Mouse (Mus musculus): ENCODE data around the gene Cog4. TPM values are rescaled to one million over a fixed set of nuclear protein-coding genes. Genes with fewer than 3 reads are reported as not detected.
"Not testable (repeated sequence)": the region's sequence is repeated elsewhere in the genome, so short reads cannot be mapped to it uniquely, and the experiment has no call there.

Cog4 gene
- polyA plus RNA-seq, 1 experiment from 2014 or later = 70.0 TPM

DNA sequence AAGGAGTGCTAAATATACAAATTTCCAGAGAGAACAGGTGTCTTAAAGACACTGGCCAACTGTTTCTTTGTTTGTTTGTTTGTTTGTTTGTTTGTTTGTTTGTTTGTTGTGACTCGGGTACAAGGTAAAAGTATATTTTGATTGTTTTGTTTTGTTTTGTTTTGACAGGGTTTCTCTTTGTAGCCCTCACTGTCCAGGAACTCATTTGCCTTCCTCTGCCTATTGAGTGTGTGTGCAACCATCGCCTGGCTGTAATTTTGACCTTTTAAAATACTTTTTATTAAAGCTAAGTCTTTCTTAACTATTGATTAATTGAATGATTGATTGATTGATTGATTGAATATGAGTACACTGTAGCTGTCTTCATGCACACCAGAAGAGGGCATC lies 56.2 kb downstream of the Cog4 start:
- Histone ChIP-seq H3K27me3 (ENCODE audit: insufficient read depth, poor library complexity, severe bottlenecking) (no peaks in the 10 kb centered on the region), H3K27ac (peak overlapping the region; percentile 86; the same call in 1 of the 2 replicates), H3K9me3 (no peaks in the 10 kb centered on the region), H3K4me1 (peaks cover 8% of the 10 kb centered on the region; the same call in 1 of the 2 replicates), H3K36me3 (peaks cover 15% of the 10 kb centered on the region), H3K4me3 (peak overlapping the region; percentile 92)
- DNase-seq (ENCODE audit: low spot score) = no peak
- 74% methylated on average over 2 of the region's 2 CpGs for WGBS

DNA sequence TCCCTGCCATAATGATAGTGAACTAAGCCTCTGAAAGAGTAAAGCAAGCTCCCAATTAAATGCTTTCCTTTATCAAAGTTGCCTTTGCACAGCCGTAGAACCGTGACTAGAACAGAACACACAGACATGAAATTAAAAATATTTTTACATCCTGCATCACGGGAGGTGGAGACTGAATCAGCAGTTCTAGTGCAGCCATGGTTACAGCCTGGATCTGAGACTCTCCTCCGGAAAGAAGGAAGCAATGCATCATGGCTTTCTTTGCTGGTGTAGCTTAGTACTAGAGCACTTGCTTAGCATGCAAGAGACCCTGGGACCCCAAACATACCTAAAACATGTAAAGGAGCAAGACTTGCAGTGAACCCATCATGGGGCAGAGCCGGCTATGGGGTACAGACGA lies 59.0 kb downstream of the Cog4 start:
- Histone ChIP-seq H3K9me3 (no peaks in the 10 kb centered on the region), H3K4me1 (peaks cover 8% of the 10 kb centered on the region; the same call in 1 of the 2 replicates), H3K27ac (no peak overlapping the region), H3K36me3 (no peaks in the 10 kb centered on the region), H3K4me3 (no peak overlapping the region), H3K27me3 (ENCODE audit: insufficient read depth, poor library complexity, severe bottlenecking) (no peaks in the 10 kb centered on the region)
- no peak for DNase-seq (ENCODE audit: low spot score)
- WGBS = 84% methylated on average over 6 of the region's 6 CpGs

DNA sequence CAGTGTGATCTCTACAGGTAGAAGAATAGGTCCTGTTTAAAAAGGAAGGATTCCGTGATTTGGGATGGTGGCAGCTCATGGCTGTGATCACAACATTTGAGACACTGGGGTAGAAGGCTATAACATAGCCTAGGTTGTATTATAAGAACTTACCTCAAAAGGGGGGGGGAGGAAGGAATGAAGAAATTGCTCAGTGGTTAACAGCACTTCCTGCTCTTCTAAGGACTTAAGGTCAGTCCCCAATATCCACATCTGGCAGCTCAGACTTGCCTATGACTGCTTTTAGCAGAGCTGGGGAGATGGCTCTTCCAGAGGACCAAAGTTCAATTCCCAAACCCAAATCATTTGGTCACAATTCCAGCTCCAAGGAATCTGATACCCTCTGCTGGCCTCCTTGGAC lies 60.3 kb downstream of the Cog4 start:
- WGBS = 79% methylated on average over 1 of the region's 1 CpGs
- Histone ChIP-seq H3K27me3 (ENCODE audit: insufficient read depth, poor library complexity, severe bottlenecking) (no peaks in the 10 kb centered on the region), H3K4me3 (no peak overlapping the region), H3K9me3 (no peaks in the 10 kb centered on the region), H3K4me1 (peaks cover 6% of the 10 kb centered on the region; the same call in 1 of the 2 replicates), H3K27ac (no peak overlapping the region), H3K36me3 (no peaks in the 10 kb centered on the region)
- DNase-seq (ENCODE audit: low spot score) = no peak

DNA sequence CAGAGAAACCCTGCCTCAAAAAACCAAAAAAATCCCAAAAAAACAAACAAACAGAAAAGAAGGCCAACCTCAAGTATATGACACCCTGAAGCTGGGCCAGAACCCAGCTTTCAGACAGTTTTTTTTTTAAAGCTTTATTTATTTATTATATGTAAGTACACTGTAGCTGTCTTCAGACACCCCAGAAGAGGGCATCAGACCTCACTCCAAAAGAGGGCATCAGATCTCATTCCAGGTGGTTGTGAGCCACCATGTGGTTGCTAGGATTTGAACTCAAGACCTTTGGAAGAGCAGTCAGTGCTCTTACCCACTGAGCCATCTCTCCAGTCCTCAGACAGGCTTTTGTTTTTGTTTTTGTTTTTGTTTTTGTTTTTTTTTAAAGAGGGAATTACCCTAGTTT lies 63.5 kb downstream of the Cog4 start:
- H3K4me3 ChIP-seq; H3K9me3 ChIP-seq; DNase-seq (ENCODE audit: low spot score); H3K36me3 ChIP-seq; H3K27ac ChIP-seq; H3K27me3 ChIP-seq (ENCODE audit: insufficient read depth, poor library complexity, severe bottlenecking); H3K4me1 ChIP-seq: not testable (repeated sequence)

DNA sequence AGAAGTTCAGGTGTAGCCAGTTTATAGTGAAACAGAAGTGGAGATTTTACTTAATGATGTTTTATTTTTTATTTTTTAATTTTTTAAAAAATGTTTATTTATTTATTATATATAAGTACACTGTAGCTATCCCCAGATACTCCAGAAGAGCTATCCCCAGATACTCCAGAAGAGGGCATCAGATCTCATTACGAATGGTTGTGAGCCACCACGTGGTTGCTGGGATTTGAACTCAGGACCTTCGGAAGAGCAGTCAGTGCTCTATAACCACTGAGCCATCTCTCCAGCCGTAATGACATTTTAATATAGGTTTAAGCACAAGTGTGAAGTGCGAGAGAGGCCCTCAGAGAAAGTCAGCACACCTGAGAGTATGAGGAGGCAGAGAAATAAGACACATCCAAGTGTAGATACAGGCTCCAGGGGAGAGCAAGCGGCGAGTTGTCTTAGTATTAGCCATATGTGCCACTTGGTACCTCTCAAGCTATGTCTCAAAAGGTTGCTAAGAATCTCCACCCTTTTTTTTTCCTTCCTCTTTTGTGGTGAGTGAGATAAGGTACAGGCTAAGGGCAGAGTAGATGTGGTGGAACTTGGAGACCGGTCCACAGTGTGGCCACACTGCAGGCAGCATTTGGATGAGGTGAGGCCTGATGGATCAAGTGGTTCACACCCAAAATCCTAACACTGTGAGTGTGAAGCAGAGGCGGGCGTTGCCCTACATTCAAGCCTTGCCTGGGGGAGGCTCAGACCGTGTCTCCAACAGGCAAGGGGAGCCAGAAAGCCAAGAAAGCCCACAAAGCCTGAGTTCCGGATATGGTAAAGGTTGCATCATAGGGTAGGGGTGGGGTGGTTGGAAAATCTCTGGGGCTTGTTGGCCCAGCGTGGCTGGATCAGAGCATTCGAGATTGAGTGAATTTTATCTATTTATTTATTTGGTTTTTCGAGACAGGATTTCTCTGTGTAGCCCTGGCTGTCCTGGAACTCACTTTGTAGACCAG lies 65.5 kb downstream of the Cog4 start:
- no peak for DNase-seq (ENCODE audit: low spot score)
- 80% methylated on average over 15 of the region's 15 CpGs for WGBS
- no peak overlapping the region for H3K27ac ChIP-seq
- no peak overlapping the region for H3K4me3 ChIP-seq
- no peaks in the 10 kb centered on the region for H3K4me1 ChIP-seq
- no peaks in the 10 kb centered on the region for H3K27me3 ChIP-seq (ENCODE audit: insufficient read depth, poor library complexity, severe bottlenecking)
- H3K36me3 ChIP-seq = no peaks in the 10 kb centered on the region
- H3K9me3 ChIP-seq = no peaks in the 10 kb centered on the region

DNA sequence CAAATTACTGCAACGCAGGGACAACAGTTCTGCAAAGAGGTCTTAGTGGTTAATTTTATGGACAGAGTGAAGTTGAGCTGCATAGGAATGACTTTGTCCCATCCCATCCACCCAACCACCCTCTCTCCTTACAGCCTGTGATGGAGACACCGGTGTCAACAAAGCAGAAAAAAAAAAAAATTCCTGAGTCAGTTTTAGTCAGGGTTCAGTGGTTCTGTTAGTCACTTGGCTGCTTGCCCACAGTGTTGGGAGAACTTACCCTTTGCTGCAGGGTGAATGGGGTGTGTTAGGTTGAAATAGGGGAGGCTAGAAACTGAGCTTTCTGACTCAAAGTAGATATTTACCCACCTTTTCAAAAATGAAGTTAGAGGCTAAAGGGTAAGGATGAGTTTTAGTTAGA lies 71.0 kb downstream of the Cog4 start:
- Histone ChIP-seq H3K27ac (no peak overlapping the region), H3K27me3 (ENCODE audit: insufficient read depth, poor library complexity, severe bottlenecking) (no peaks in the 10 kb centered on the region), H3K36me3 (no peaks in the 10 kb centered on the region), H3K4me1 (peaks cover 32% of the 10 kb centered on the region), H3K4me3 (no peak overlapping the region), H3K9me3 (no peaks in the 10 kb centered on the region)
- DNase-seq (ENCODE audit: low spot score) = no peak
- 68% methylated on average over 2 of the region's 2 CpGs for WGBS

DNA sequence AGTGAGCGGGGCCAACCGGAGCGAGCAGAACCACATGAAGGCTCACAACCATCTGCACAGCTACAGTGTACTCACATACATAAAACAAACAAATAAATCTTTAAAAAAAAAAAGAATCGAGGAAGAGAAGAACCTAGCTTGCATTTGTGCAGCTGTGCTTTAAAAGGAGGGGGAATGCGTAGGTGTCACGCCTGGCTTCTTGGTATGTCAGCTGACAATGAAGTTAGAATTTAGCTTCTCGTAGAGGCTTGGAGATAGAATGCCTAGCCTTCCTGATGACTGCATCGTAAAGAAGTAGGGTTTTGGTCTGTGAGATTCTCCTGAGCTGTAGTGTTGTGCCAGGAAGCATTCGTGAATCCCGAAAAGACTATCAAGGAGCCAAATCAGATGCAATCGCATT lies 71.6 kb downstream of the Cog4 start:
- Histone ChIP-seq H3K27ac (no peak overlapping the region), H3K27me3 (ENCODE audit: insufficient read depth, poor library complexity, severe bottlenecking) (no peaks in the 10 kb centered on the region), H3K36me3 (0 out of 2 replicates have a peak, but pooled peaks cover 4% of the 10 kb centered on the region), H3K4me1 (peaks cover 32% of the 10 kb centered on the region), H3K4me3 (no peak overlapping the region), H3K9me3 (no peaks in the 10 kb centered on the region)
- DNase-seq (ENCODE audit: low spot score) = no peak
- 82% methylated on average over 11 of the region's 11 CpGs for WGBS

DNA sequence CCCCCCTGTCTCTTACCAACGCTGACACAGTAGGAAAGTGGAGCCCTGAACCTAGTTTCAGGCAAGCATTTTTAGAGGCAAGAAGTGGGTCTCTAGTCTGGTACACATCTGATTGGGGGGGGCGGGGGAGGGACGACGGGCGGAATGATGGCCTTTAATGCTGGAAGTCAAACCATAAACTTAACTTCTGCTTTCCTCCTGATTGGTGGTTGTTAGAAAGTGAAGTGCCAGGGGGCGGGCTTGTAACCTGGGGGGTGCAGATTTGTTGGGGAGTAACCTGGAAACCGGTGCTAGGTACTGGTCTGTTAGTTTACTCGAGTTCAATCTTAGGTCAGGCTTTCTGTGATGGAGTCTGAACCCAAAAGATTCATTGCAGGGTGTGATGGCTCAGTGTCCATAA lies 72.1 kb downstream of the Cog4 start:
- Histone ChIP-seq H3K27me3 (ENCODE audit: insufficient read depth, poor library complexity, severe bottlenecking) (no peaks in the 10 kb centered on the region), H3K4me1 (peaks cover 32% of the 10 kb centered on the region), H3K9me3 (no peaks in the 10 kb centered on the region), H3K36me3 (0 out of 2 replicates have a peak, but pooled peaks cover 4% of the 10 kb centered on the region), H3K27ac (no peak overlapping the region), H3K4me3 (no peak overlapping the region)
- DNase-seq (ENCODE audit: low spot score) = no peak
- 70% methylated on average over 8 of the region's 8 CpGs for WGBS

DNA sequence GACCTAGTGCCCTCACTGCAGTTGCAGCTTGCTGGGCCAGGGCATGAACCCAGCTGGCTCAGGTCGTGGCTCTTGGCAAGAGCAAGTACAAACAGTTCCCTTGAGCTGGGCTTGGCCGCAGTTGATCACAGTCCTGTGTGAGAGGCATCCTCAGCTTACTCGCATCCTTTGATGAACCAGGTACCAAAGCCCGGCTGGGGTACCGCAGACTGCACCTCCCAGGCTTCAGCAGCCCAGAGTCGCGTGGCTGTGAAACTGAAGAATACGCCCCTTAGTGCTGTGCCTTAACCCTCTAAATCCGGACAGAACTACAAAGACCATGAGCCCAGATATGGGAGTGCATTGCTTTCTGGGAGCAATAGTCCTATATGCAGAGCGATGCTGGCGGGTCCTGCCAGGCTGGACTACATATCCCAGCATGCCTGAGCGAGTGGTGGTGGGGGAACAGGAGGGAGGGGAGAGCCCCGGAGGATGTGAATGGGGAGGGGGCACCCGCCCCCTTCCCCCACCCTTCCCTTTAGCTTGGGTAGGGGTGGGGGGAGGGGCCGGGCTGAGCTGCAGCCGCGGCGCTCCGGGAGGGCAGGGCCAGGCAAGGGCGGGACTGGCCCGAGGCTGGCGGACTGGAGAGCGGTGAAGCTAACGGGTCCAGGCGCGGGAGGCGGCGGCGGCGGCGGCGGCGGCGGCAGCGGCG lies 73.1 kb downstream of the Cog4 start, which contains the start of gene St3gal2:
Gene St3gal2 (plus strand): TSS at position 582 of the 691 bp plus-strand sequence.
- WGBS = 1% methylated on average over 33 of the region's 36 CpGs
- H3K4me1 ChIP-seq = peaks cover 35% of the 10 kb centered on the region
- H3K36me3 ChIP-seq = peaks cover 6% of the 10 kb centered on the region; the same call in 1 of the 2 replicates
- H3K9me3 ChIP-seq = no peaks in the 10 kb centered on the region
- no peaks in the 10 kb centered on the region for H3K27me3 ChIP-seq (ENCODE audit: insufficient read depth, poor library complexity, severe bottlenecking)
- H3K27ac ChIP-seq = peak within 1 kb of the TSS; percentile 97
- peak within 1 kb of the TSS; percentile 90 for H3K4me3 ChIP-seq
- DNase-seq (ENCODE audit: low spot score) = peak; percentile 99

DNA sequence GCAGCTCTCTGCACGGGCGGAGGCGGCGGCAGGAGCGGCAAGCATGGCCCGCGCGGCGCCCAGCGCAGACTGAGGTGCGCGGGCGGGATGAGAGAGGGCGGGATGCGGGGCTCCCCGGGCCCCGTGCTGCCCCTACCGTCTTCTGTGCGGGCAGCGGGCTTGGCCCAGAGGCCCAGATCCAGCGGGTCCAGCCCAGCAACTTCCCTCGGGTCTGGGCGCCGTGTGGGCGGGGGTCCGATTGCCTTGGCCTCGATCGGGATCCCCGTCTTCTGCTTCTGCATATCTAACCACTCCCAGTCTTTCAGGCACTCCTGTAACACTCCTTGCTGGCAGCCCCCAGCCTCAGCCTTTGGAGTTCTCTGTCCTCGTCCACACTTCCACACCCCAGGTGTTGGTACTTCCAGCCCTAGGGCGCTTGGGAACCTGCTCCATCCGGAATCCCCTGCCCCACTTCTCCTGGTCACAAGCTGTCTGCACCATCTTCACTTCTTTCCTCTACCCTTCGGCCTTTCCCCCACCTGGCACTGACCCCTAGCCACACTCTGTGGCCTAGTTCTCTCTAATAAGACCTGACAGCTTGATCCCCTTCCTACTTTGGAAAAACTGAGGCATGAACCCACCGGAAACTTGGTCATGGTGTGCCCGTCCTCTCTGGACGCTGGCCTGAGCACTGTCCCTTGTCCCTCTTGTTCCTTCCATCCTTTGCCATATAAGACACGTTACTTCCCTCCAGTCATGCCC lies 73.8 kb downstream of the Cog4 start:
- 2% methylated on average over 37 of the region's 37 CpGs for WGBS
- H3K27ac ChIP-seq = peak overlapping the region; percentile 97
- peaks cover 8% of the 10 kb centered on the region; the same call in 1 of the 2 replicates for H3K36me3 ChIP-seq
- peak; percentile 78 for DNase-seq (ENCODE audit: low spot score)
- H3K9me3 ChIP-seq = no peaks in the 10 kb centered on the region
- no peaks in the 10 kb centered on the region for H3K27me3 ChIP-seq (ENCODE audit: insufficient read depth, poor library complexity, severe bottlenecking)
- H3K4me3 ChIP-seq = peak overlapping the region; percentile 90
- H3K4me1 ChIP-seq = peaks cover 35% of the 10 kb centered on the region

DNA sequence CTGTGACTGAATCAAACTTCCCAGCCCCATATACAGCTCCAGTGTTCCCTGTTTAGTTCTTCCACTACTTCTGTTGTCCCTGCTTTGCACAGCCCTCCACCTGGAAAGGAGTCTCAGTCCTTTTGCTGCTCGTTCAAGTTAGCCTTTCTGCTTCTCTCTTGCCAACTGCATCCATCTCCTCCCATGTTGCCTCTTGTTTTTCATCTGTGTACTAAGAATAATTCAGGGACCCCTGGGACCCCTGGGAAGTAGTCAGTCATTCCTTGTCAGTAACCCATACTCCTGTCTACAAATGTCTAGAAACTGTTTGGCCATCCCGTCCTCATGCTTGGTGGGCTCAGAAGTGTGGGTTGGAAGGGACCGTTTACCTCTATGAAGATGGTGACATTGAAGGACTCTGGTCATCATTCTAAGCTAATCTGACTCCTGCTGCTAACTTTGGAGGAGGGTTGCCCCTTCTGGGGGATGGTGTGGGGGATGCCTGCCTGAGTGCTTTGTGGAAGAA lies 74.4 kb downstream of the Cog4 start:
- H3K27ac ChIP-seq = peak overlapping the region; percentile 97
- DNase-seq (ENCODE audit: low spot score) = no peak
- 16% methylated on average over 3 of the region's 3 CpGs for WGBS
- H3K36me3 ChIP-seq = peaks cover 8% of the 10 kb centered on the region; the same call in 1 of the 2 replicates
- no peaks in the 10 kb centered on the region for H3K27me3 ChIP-seq (ENCODE audit: insufficient read depth, poor library complexity, severe bottlenecking)
- H3K4me1 ChIP-seq = peaks cover 35% of the 10 kb centered on the region
- peak overlapping the region; percentile 90 for H3K4me3 ChIP-seq
- H3K9me3 ChIP-seq = no peaks in the 10 kb centered on the region

DNA sequence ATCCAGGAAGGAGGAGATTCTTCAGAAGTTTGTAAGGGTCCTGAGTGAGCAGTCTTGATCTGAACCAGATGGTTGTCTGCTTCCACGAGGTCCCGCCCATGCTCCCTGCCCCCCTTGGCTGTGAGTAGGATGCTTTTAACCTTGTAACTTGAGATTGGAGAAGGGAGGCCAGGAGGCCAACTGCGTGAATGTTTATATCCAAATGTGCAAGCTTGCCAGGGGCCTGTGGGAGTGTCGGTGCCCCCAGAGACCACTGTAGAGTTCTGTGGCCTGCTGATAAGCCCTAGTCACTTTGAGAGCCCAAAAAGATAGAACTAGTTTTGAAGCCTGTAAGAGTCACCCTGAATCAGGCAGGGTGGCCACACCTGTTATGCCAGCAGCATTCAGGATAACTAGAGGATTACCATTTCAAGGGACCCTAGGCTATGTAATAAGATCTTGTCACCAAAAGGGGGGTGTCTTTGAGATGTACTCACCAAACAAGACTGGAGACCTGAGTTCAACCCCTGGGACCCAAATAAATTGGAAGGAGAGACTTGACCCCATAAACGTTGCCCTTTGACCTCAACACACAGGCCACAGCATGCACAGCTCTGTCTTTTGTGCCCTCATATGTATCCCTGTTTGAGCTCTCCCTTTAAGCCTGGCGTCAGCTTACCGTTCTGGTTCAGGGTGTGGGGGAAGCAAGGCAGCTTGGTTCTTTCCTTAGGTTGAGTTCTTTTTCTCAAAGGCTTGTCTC lies 75.3 kb downstream of the Cog4 start:
- H3K4me3 ChIP-seq = peak overlapping the region; percentile 90

More for the DNA sequence above, 75.3 kb downstream of the Cog4 start:
- peak; percentile 87 for DNase-seq (ENCODE audit: low spot score)
- H3K9me3 ChIP-seq = no peaks in the 10 kb centered on the region
- H3K36me3 ChIP-seq = peaks cover 8% of the 10 kb centered on the region; the same call in 1 of the 2 replicates
- H3K27me3 ChIP-seq (ENCODE audit: insufficient read depth, poor library complexity, severe bottlenecking) = no peaks in the 10 kb centered on the region
- H3K4me1 ChIP-seq = peaks cover 43% of the 10 kb centered on the region
- WGBS = 23% methylated on average over 7 of the region's 7 CpGs
- H3K27ac ChIP-seq = peak overlapping the region; percentile 97
